Mouse (Mus musculus): Measurements from ENCODE around the gene Itgad. TPM values are rescaled to one million over a fixed set of nuclear protein-coding genes. Genes with fewer than 3 reads are reported as not detected.

Itgad gene
- polyA plus RNA-seq, 1 experiment: 0.13 TPM

GRCm38 (mm10) chr7:128244410-128245025, 90.3 kb downstream of the Itgad start:
- Histone ChIP-seq H3ac (ENCODE audit: control insufficient read depth, insufficient read length) (no peak overlapping the region), H3K27me3 (ENCODE audit: control insufficient read depth, insufficient read depth, insufficient read length) (no peaks in the 10 kb centered on the region), H3K4me3 (no peak overlapping the region), H3K36me3 (ENCODE audit: control insufficient read depth, insufficient read depth) (peaks cover 6% of the 10 kb centered on the region), H3K79me2 (ENCODE audit: control insufficient read depth, insufficient read depth) (peaks cover 22% of the 10 kb centered on the region), H3K4me2 (ENCODE audit: low read depth) (no peak overlapping the region)
- TF ChIP-seq POLR2A (IDR thresholded peaks at IDR 0.05; ENCODE audit: insufficient read length, low read depth): no peak

- Histone ChIP-seq H3ac (ENCODE audit: control insufficient read depth, insufficient read length) (no peak overlapping the region), H3K36me3 (ENCODE audit: control insufficient read depth, insufficient read depth) (peaks cover 8% of the 10 kb centered on the region), H3K4me3 (peak overlapping the region; percentile 78), H3K27me3 (ENCODE audit: control insufficient read depth, insufficient read depth, insufficient read length) (no peaks in the 10 kb centered on the region), H3K79me2 (ENCODE audit: control insufficient read depth, insufficient read depth) (peaks cover 22% of the 10 kb centered on the region), H3K4me2 (ENCODE audit: low read depth) (peak overlapping the region; percentile 85)
- no peak for TF ChIP-seq USF1 (IDR thresholded peaks at IDR 0.05; ENCODE audit: low read depth)
- TF ChIP-seq MYOD1 (IDR thresholded peaks at IDR 0.05; ENCODE audit: control insufficient read depth in 1 of 3, insufficient read length in 2 of 3, low read depth in 2 of 3): no peak
- TF ChIP-seq MYOG (IDR thresholded peaks at IDR 0.05; ENCODE audit: control insufficient read depth in 1 of 3, insufficient read depth in 1 of 3, insufficient read length in 2 of 3, low read depth in 2 of 3): no peak
- TF ChIP-seq POLR2AphosphoS2 (IDR thresholded peaks at IDR 0.05; ENCODE audit: insufficient read length, low read depth): no peak
- TF ChIP-seq TCF12 (IDR thresholded peaks at IDR 0.05; ENCODE audit: insufficient read depth, poor library complexity, severe bottlenecking): no peak
- TF ChIP-seq REST (IDR thresholded peaks at IDR 0.05; ENCODE audit: insufficient read depth, insufficient read length): no peak
- TF ChIP-seq CEBPB (IDR thresholded peaks at IDR 0.05; ENCODE audit: insufficient read depth, poor library complexity, severe bottlenecking): no peak
- no peak for TF ChIP-seq E2F4 (IDR thresholded peaks at IDR 0.05; ENCODE audit: insufficient read depth)
- TF ChIP-seq TCF3 (IDR thresholded peaks at IDR 0.05; ENCODE audit: insufficient read length, low read depth): no peak
- no peak for TF ChIP-seq POLR2A (IDR thresholded peaks at IDR 0.05; ENCODE audit: insufficient read length, low read depth)
- TF ChIP-seq SRF (IDR thresholded peaks at IDR 0.05; ENCODE audit: control insufficient read depth, insufficient read length, low read depth): no peak
- no peak for TF ChIP-seq MAX (IDR thresholded peaks at IDR 0.05; ENCODE audit: low read depth)
Measured at GRCm38 (mm10) chr7:128245547-128245946, 91.4 kb downstream of the Itgad start.

- peak; percentile 89 for TF ChIP-seq POLR2AphosphoS2 (IDR thresholded peaks at IDR 0.05; ENCODE audit: insufficient read length, low read depth)
- no peak for TF ChIP-seq TCF3 (IDR thresholded peaks at IDR 0.05; ENCODE audit: insufficient read length, low read depth)
- no peak for TF ChIP-seq MYOD1 (IDR thresholded peaks at IDR 0.05; ENCODE audit: control insufficient read depth in 1 of 3, insufficient read length in 2 of 3, low read depth in 2 of 3)
- no peak for TF ChIP-seq MAX (IDR thresholded peaks at IDR 0.05; ENCODE audit: low read depth)
- no peak for TF ChIP-seq CEBPB (IDR thresholded peaks at IDR 0.05; ENCODE audit: insufficient read depth, poor library complexity, severe bottlenecking)
- TF ChIP-seq POLR2A (IDR thresholded peaks at IDR 0.05; ENCODE audit: insufficient read length, low read depth): peak; percentile 74
- TF ChIP-seq SRF (IDR thresholded peaks at IDR 0.05; ENCODE audit: control insufficient read depth, insufficient read length, low read depth): peak; percentile 34
- TF ChIP-seq E2F4 (IDR thresholded peaks at IDR 0.05; ENCODE audit: insufficient read depth): no peak
- no peak for TF ChIP-seq USF1 (IDR thresholded peaks at IDR 0.05; ENCODE audit: low read depth)
- no peak for TF ChIP-seq REST (IDR thresholded peaks at IDR 0.05; ENCODE audit: insufficient read depth, insufficient read length)
- H3K27me3 ChIP-seq (ENCODE audit: control insufficient read depth, insufficient read depth, insufficient read length): no peaks in the 10 kb centered on the region
- H3K36me3 ChIP-seq (ENCODE audit: control insufficient read depth, insufficient read depth): peaks cover 12% of the 10 kb centered on the region
- peak within 1 kb of the TSS; percentile 78 for H3K4me3 ChIP-seq
- H3ac ChIP-seq (ENCODE audit: control insufficient read depth, insufficient read length): peak within 1 kb of the TSS; percentile 76
- peaks cover 22% of the 10 kb centered on the region for H3K79me2 ChIP-seq (ENCODE audit: control insufficient read depth, insufficient read depth)
- peak within 1 kb of the TSS; percentile 85 for H3K4me2 ChIP-seq (ENCODE audit: low read depth)
Measured at GRCm38 (mm10) chr7:128246496-128247391, 92.6 kb downstream of the Itgad start, which contains the start of gene Tgfb1i1. TSS of gene Tgfb1i1 (plus strand) at chr7:128246812.

- peaks cover 17% of the 10 kb centered on the region for H3K36me3 ChIP-seq (ENCODE audit: control insufficient read depth, insufficient read depth)
- peak overlapping the region; percentile 76 for H3ac ChIP-seq (ENCODE audit: control insufficient read depth, insufficient read length)
- TF ChIP-seq TCF3 (IDR thresholded peaks at IDR 0.05; ENCODE audit: insufficient read length, low read depth) (no peak), TCF12 (IDR thresholded peaks at IDR 0.05; ENCODE audit: insufficient read depth, poor library complexity, severe bottlenecking) (no peak), MYOD1 (IDR thresholded peaks at IDR 0.05; ENCODE audit: control insufficient read depth in 1 of 3, insufficient read length in 2 of 3, low read depth in 2 of 3) (no peak), E2F4 (IDR thresholded peaks at IDR 0.05; ENCODE audit: insufficient read depth) (no peak), SRF (IDR thresholded peaks at IDR 0.05; ENCODE audit: control insufficient read depth, insufficient read length, low read depth) (no peak), POLR2AphosphoS2 (IDR thresholded peaks at IDR 0.05; ENCODE audit: insufficient read length, low read depth) (no peak), POLR2A (IDR thresholded peaks at IDR 0.05; ENCODE audit: insufficient read length, low read depth) (no peak), MYOG (IDR thresholded peaks at IDR 0.05; ENCODE audit: control insufficient read depth in 1 of 3, insufficient read depth in 1 of 3, insufficient read length in 2 of 3, low read depth in 2 of 3) (no peak), REST (IDR thresholded peaks at IDR 0.05; ENCODE audit: insufficient read depth, insufficient read length) (no peak), MAX (IDR thresholded peaks at IDR 0.05; ENCODE audit: low read depth) (no peak), USF1 (IDR thresholded peaks at IDR 0.05; ENCODE audit: low read depth) (no peak), CEBPB (IDR thresholded peaks at IDR 0.05; ENCODE audit: insufficient read depth, poor library complexity, severe bottlenecking) (no peak)
- peaks cover 22% of the 10 kb centered on the region for H3K79me2 ChIP-seq (ENCODE audit: control insufficient read depth, insufficient read depth)
- peak overlapping the region; percentile 80 for H3K4me2 ChIP-seq (ENCODE audit: low read depth)
- peak overlapping the region; percentile 78 for H3K4me3 ChIP-seq
- H3K27me3 ChIP-seq (ENCODE audit: control insufficient read depth, insufficient read depth, insufficient read length): no peaks in the 10 kb centered on the region
Measured at GRCm38 (mm10) chr7:128247443-128247842, 93.3 kb downstream of the Itgad start.
